Mouse (Mus musculus) MEL (cell line): ENCODE data around the gene Arl5b. TPM values are rescaled to one million over a fixed set of nuclear protein-coding genes. Genes with fewer than 3 reads are reported as not detected.

Source experiments
- DNase-seq: peaks from one replicate; pipeline ENCODE4 v3.0.0; 2011; ENCODE audit warnings: low read depth, low spot score
- H3K27ac ChIP-seq: 2 replicates; pipeline ENCODE4 v1.5.1; 2012; ENCODE audit warnings: low read depth, mild to moderate bottlenecking, control low read depth, low read length, moderate library complexity; ENCODE audit not compliant: control insufficient read depth
- H3K27me3 ChIP-seq, 2 experiments: fragments of 150-350 bp in 1 of 2; sonication (generic) in 1 of 2; 2 replicates each; pipeline ENCODE4 v1.6.1; 2012; ENCODE audit warnings: low read length in 2 of 2, mild to moderate bottlenecking in 2 of 2, improper control_type of control experiment in 1 of 2, moderate library complexity in 1 of 2; ENCODE audit not compliant: insufficient read depth in 2 of 2, control insufficient read depth in 1 of 2
- H3K36me3 ChIP-seq, 2 experiments: 2 replicates each; pipeline ENCODE4 v1.6.1; 2012 to 2014; ENCODE audit warnings: low read length in 2 of 2, improper control_type of control experiment in 1 of 2, inconsistent platforms in 1 of 2, mild to moderate bottlenecking in 1 of 2; ENCODE audit not compliant: insufficient read depth in 2 of 2, control insufficient read depth in 1 of 2
- H3K4me1 ChIP-seq, 2 experiments: fragments of 150-350 bp in 1 of 2; sonication (generic) in 1 of 2; 2 replicates each; pipeline ENCODE4 v1.6.1; 2012; ENCODE audit warnings: low read length in 2 of 2, improper control_type of control experiment in 1 of 2, mild to moderate bottlenecking in 1 of 2; ENCODE audit not compliant: insufficient read depth in 2 of 2, control insufficient read depth in 1 of 2
- H3K4me3 ChIP-seq, 2 experiments: fragments of 150-350 bp in 1 of 2; sonication (generic) in 1 of 2; 2 replicates each; pipeline ENCODE4 v1.5.1; 2012; ENCODE audit warnings: low read depth in 2 of 2, low read length in 2 of 2, mild to moderate bottlenecking in 2 of 2, moderate library complexity in 2 of 2, control low read depth in 1 of 2, improper control_type of control experiment in 1 of 2; ENCODE audit not compliant: control insufficient read depth in 1 of 2, insufficient read depth in 1 of 2
- H3K79me2 ChIP-seq: 2 replicates; pipeline ENCODE4 v1.6.1; 2012; ENCODE audit warnings: mild to moderate bottlenecking, low read length, moderate library complexity; ENCODE audit not compliant: control insufficient read depth, poor library complexity, insufficient read depth
- H3K9ac ChIP-seq: 2 replicates; pipeline ENCODE4 v1.6.1; 2012; ENCODE audit warnings: low read depth, mild to moderate bottlenecking, control low read depth, low read length, moderate library complexity; ENCODE audit not compliant: control insufficient read depth, poor library complexity, severe bottlenecking
- H3K9me3 ChIP-seq: fragments of 150-350 bp; sonication (generic); replicated peaks from 2 replicates; pipeline ENCODE4 v1.6.1; 2012; ENCODE audit warnings: mild to moderate bottlenecking, low read length, improper control_type of control experiment, moderate library complexity; ENCODE audit not compliant: insufficient read depth
- BHLHE40 ChIP-seq: IDR thresholded peaks from 2 replicates; pipeline ENCODE4 v1.6.1; 2012; ENCODE audit warnings: low read depth, mild to moderate bottlenecking, inconsistent platforms, low read length, improper control_type of control experiment, borderline replicate concordance
- CHD1 ChIP-seq: IDR thresholded peaks from 2 replicates; pipeline ENCODE4 v1.6.1; 2012; ENCODE audit warnings: low read depth, mild to moderate bottlenecking, inconsistent platforms, low read length, improper control_type of control experiment
- CHD2 ChIP-seq: IDR thresholded peaks from 2 replicates; pipeline ENCODE4 v1.6.1; 2011; ENCODE audit warnings: low read length, improper control_type of control experiment
- CTCF ChIP-seq, 3 experiments: IDR thresholded peaks in 2 of 3; conservative IDR thresholded peaks in 1 of 3; 2 replicates each; pipeline ENCODE4 v1.5.1; 2011 to 2012; ENCODE audit warnings: low read length in 3 of 3, low read depth in 2 of 3, mild to moderate bottlenecking in 2 of 3, improper control_type of control experiment in 1 of 3, inconsistent platforms in 1 of 3, mixed read lengths in 1 of 3, moderate library complexity in 1 of 3; ENCODE audit not compliant: control insufficient read depth in 1 of 3, insufficient read depth in 1 of 3, poor library complexity in 1 of 3, severe bottlenecking in 1 of 3
- ELF1 ChIP-seq: IDR thresholded peaks from 2 replicates; pipeline ENCODE4 v1.6.1; 2014; ENCODE audit warnings: low read depth, mild to moderate bottlenecking, inconsistent platforms, low read length, improper control_type of control experiment, moderate library complexity
- EP300 ChIP-seq, 2 experiments: IDR thresholded peaks; 2 replicates each; pipeline ENCODE4 v1.6.1; 2011; ENCODE audit warnings: improper control_type of control experiment in 2 of 2, low read length in 2 of 2, low read depth in 1 of 2, mild to moderate bottlenecking in 1 of 2
- ETS1 ChIP-seq: IDR thresholded peaks from 2 replicates; pipeline ENCODE4 v1.6.1; 2012; ENCODE audit warnings: low read depth, mild to moderate bottlenecking, inconsistent platforms, low read length, improper control_type of control experiment, moderate library complexity
- GABPA ChIP-seq: IDR thresholded peaks from 2 replicates; pipeline ENCODE4 v1.6.1; 2012; ENCODE audit warnings: low read depth, mild to moderate bottlenecking, inconsistent platforms, low read length, improper control_type of control experiment, moderate library complexity
- GATA1 ChIP-seq: IDR thresholded peaks from 2 replicates; pipeline ENCODE4 v1.6.1; 2011; ENCODE audit warnings: low read depth, low read length, improper control_type of control experiment
- JUND ChIP-seq: IDR thresholded peaks from 2 replicates; pipeline ENCODE4 v1.6.1; 2011; ENCODE audit warnings: low read depth, mild to moderate bottlenecking, improper control_type of control experiment, low read length
- MEF2A ChIP-seq: IDR thresholded peaks from 2 replicates; pipeline ENCODE4 v1.6.1; 2014; ENCODE audit warnings: low read depth, mild to moderate bottlenecking, inconsistent platforms, low read length, improper control_type of control experiment; ENCODE audit not compliant: poor library complexity, insufficient replicate concordance, severe bottlenecking; ENCODE audit errors: extremely low read depth
- MYB ChIP-seq: IDR thresholded peaks from 2 replicates; pipeline ENCODE4 v1.6.1; 2011; ENCODE audit warnings: mild to moderate bottlenecking, low read depth, low read length, improper control_type of control experiment
- MYC ChIP-seq: IDR thresholded peaks from 2 replicates; pipeline ENCODE4 v1.6.1; 2011; ENCODE audit warnings: low read depth, mild to moderate bottlenecking, low read length, improper control_type of control experiment, moderate library complexity
- NELFE ChIP-seq: IDR thresholded peaks from 2 replicates; pipeline ENCODE4 v1.6.1; 2011; ENCODE audit warnings: low read depth, low read length, improper control_type of control experiment
- RAD21 ChIP-seq: IDR thresholded peaks from 2 replicates; pipeline ENCODE4 v1.6.1; 2011; ENCODE audit warnings: mild to moderate bottlenecking, low read depth, low read length, improper control_type of control experiment
- SIN3A ChIP-seq: IDR thresholded peaks from 2 replicates; pipeline ENCODE4 v1.6.1; 2012; ENCODE audit warnings: low read length, improper control_type of control experiment, inconsistent platforms
- SMC3 ChIP-seq: IDR thresholded peaks from 2 replicates; pipeline ENCODE4 v1.6.1; 2011; ENCODE audit warnings: low read depth, low read length, improper control_type of control experiment
- TBP ChIP-seq: IDR thresholded peaks from 2 replicates; pipeline ENCODE4 v1.8.0; 2011; ENCODE audit warnings: low read depth, low read length, improper control_type of control experiment
- UBTF ChIP-seq: IDR thresholded peaks from 2 replicates; pipeline ENCODE4 v1.6.1; 2012; ENCODE audit warnings: low read depth, mild to moderate bottlenecking, inconsistent platforms, low read length, improper control_type of control experiment, moderate library complexity, borderline replicate concordance; ENCODE audit not compliant: insufficient read depth
- USF1 ChIP-seq: IDR thresholded peaks from 2 replicates; pipeline ENCODE4 v1.6.1; 2014; ENCODE audit warnings: low read depth, mild to moderate bottlenecking, inconsistent platforms, low read length, improper control_type of control experiment, moderate library complexity
- USF2 ChIP-seq, 2 experiments: IDR thresholded peaks; 2 replicates each; pipeline ENCODE4 v1.6.1; 2011 to 2012; ENCODE audit warnings: improper control_type of control experiment in 2 of 2, low read length in 2 of 2, borderline replicate concordance in 1 of 2, inconsistent platforms in 1 of 2, low read depth in 1 of 2, mild to moderate bottlenecking in 1 of 2; ENCODE audit not compliant: insufficient read depth in 1 of 2
- ZC3H11A ChIP-seq: IDR thresholded peaks from 2 replicates; pipeline ENCODE4 v1.6.1; 2012; ENCODE audit warnings: low read depth, mild to moderate bottlenecking, inconsistent platforms, low read length, improper control_type of control experiment
- ZKSCAN1 ChIP-seq: IDR thresholded peaks from 2 replicates; pipeline ENCODE4 v1.6.1; 2012; ENCODE audit warnings: low read depth, mild to moderate bottlenecking, inconsistent platforms, low read length, improper control_type of control experiment, moderate library complexity
- polyA plus RNA-seq, 2 experiments: library from polyadenylated mRNA; stranded (reverse) in 1 of 2; unstranded in 1 of 2; fragments of >175 nt in 1 of 2; fragments of >200 nt in 1 of 2; gene quantifications; 2 replicates each; pipeline versions ENCODE4 v1.2.1 to v1.2.4; 2012; ENCODE audit warnings: low replicate concordance in 2 of 2, low read depth in 1 of 2; ENCODE audit not compliant: insufficient read length in 2 of 2, insufficient read depth in 1 of 2, missing spikeins in 1 of 2
- total RNA-seq: library from RNA; depleted of rRNA; stranded (reverse); fragments of 300-350 nt; gene quantifications from 2 replicates; pipeline ENCODE4 v1.2.3, GENCODE M21; 2012

The Arl5b gene
- total and polyA plus RNA-seq, 3 experiments: 10.6 to 10.7 TPM; not detected in 1

DNA sequence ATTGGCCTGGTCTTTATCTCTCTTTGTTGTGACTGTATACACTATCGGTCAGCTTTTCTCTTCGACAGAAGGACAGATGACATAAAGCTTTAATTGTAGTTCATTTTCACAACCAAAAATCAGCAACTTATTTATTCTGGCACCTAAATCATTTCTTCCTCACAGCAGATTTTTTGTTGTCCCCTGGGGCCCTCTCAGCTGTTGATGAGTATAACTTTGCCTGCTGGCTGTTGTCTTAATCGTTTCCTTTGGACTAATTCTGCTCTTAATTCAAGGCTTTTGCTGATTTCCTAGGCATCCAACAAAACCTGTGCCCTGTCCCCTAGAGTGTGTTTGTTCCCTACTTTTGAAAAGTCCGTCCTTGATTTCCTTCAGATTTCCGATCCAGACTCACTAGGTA is 9.0 kb downstream of the Arl5b start:
- DNase-seq: no peak
- no peak overlapping the region for H3K27ac ChIP-seq
- no peaks in the 10 kb centered on the region for H3K27me3 ChIP-seq
- H3K79me2 ChIP-seq: peaks cover 20% of the 10 kb centered on the region
- H3K4me3 ChIP-seq: no peak overlapping the region
- no peak overlapping the region for H3K9ac ChIP-seq
- TF ChIP-seq EP300 (IDR thresholded peaks at IDR 0.05; ENCODE audit: low read depth in 1 of 2, low read length in 2 of 2) (no peak), USF2 (IDR thresholded peaks at IDR 0.05; ENCODE audit: borderline replicate concordance in 1 of 2, insufficient read depth in 1 of 2, low read depth in 1 of 2, low read length in 2 of 2) (no peak), BHLHE40 (no peak), CTCF (IDR thresholded peaks at IDR 0.05 in 2 of 3, conservative IDR thresholded peaks at IDR 0.05 in 1 of 3; ENCODE audit: control insufficient read depth in 1 of 3, insufficient read depth in 1 of 3, low read depth in 2 of 3, low read length in 3 of 3, poor library complexity in 1 of 3, severe bottlenecking in 1 of 3) (no peak), MEF2A (no peak), SMC3 (no peak)
- H3K9me3 ChIP-seq: no peaks in the 10 kb centered on the region
- H3K4me1 ChIP-seq: peaks cover 0 to 7% of the 10 kb centered on the region in 2 experiments; a peak in 1 of 4 replicates
- peaks cover 2 to 16% of the 10 kb centered on the region in 2 experiments; a peak in 3 of 4 replicates for H3K36me3 ChIP-seq

DNA sequence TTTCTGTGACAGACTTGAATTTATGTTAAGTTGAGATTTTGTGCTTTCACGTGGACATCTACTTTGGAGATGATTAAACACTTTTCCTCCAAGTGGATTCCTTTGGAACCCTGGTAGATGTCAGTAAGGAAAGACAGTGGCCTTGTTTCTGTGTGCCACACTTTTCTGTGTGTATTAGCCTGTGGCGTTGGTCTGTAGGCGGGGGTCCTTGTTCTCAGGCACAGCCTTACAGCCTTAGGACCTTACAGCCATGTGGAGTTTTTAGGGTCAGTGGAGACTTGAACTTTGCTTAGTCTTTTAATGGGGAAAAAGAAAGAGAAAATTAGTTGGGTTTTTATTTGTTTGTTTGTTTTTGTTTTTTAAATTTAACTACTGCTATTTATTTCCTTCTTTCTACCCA is 11.7 kb downstream of the Arl5b start:
- peaks cover 10% of the 10 kb centered on the region for H3K79me2 ChIP-seq
- no peak overlapping the region for H3K27ac ChIP-seq
- DNase-seq: no peak
- peaks cover 2 to 11% of the 10 kb centered on the region in 2 experiments; a peak in 3 of 4 replicates for H3K36me3 ChIP-seq
- H3K9me3 ChIP-seq: no peaks in the 10 kb centered on the region
- H3K4me3 ChIP-seq: no peak overlapping the region
- no peak for TF ChIP-seq CHD2
- no peak for TF ChIP-seq SMC3
- no peak for TF ChIP-seq CTCF (IDR thresholded peaks at IDR 0.05 in 2 of 3, conservative IDR thresholded peaks at IDR 0.05 in 1 of 3; ENCODE audit: control insufficient read depth in 1 of 3, insufficient read depth in 1 of 3, low read depth in 2 of 3, low read length in 3 of 3, poor library complexity in 1 of 3, severe bottlenecking in 1 of 3)
- TF ChIP-seq ZC3H11A: no peak
- TF ChIP-seq GATA1: no peak
- no peak for TF ChIP-seq SIN3A
- TF ChIP-seq ETS1: no peak
- no peak for TF ChIP-seq CHD1
- no peak for TF ChIP-seq JUND
- no peak for TF ChIP-seq RAD21
- TF ChIP-seq ZKSCAN1: no peak
- TF ChIP-seq ELF1: no peak
- TF ChIP-seq TBP: no peak
- no peak for TF ChIP-seq MYB
- no peak for TF ChIP-seq NELFE
- no peak for TF ChIP-seq GABPA
- TF ChIP-seq USF2 (IDR thresholded peaks at IDR 0.05; ENCODE audit: borderline replicate concordance in 1 of 2, insufficient read depth in 1 of 2, low read depth in 1 of 2, low read length in 2 of 2): no peak
- TF ChIP-seq USF1: no peak
- TF ChIP-seq UBTF: no peak
- no peak for TF ChIP-seq MYC
- no peaks in the 10 kb centered on the region for H3K27me3 ChIP-seq
- H3K4me1 ChIP-seq: peaks cover 0 to 2% of the 10 kb centered on the region in 2 experiments; a peak in 1 of 4 replicates
- no peak overlapping the region for H3K9ac ChIP-seq
